Mouse (Mus musculus): ENCODE data around the gene Sema4d.

- no peak for TF ChIP-seq CTCF (IDR thresholded peaks at IDR 0.05; ENCODE audit: low read depth)
- TF ChIP-seq EP300 (IDR thresholded peaks at IDR 0.05; ENCODE audit: low read depth) = no peak
Measured at GRCm38 (mm10) chr13:51749578-51750345, 43.8 kb downstream of the Sema4d start.

Data from liver, postnatal 0 days (tissue).